Comparison of ENCODE assay signal across 18 mouse cellular contexts in the genomic region with DNA sequence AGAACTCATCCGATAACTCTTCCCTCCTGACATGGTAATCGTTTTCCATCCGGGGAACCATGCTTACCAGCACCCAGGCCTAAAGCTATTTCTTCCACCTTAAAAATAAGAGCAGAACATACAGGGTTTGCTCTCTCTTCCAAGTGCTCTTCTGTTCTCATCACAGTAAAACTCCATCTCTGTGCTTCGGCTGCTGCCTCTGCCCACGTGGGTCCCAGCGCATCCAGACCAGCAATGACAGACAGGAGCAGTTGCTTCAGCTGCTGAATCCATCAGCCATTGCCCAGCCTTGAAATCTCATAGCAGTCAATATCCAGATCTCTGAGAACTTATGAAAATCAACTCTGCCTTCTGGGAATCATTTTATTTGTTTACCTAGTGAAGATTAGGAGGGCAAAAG.
DNase-seq lines count a peak whose midpoint lies in the region; ATAC-seq lines count a peak whose summit lies in the region.
"Had no signal": no experiment of that assay in that cellular context is flagged by ENCODE, and none has a peak within 500 bp of the region (broad histone marks: within the 10 kb centered on the region; RNA-seq: fewer than 3 reads in every experiment).

No protein-coding gene starts in this region.

- no peaks in the 10 kb centered on the region for H3K36me3 ChIP-seq in forebrain, embryonic 11.5 days (ENCODE audit: control insufficient read depth, insufficient read depth, low read length)
- H3K36me3 ChIP-seq in forebrain, embryonic 15.5 days = no peaks in the 10 kb centered on the region
- H3K36me3 ChIP-seq in hindbrain, embryonic 10.5 days = no peaks in the 10 kb centered on the region
- no peaks in the 10 kb centered on the region for H3K36me3 ChIP-seq in midbrain, embryonic 10.5 days
- H3K36me3 ChIP-seq in neural tube, embryonic 12.5 days = no peaks in the 10 kb centered on the region

- H3K4me1 ChIP-seq in forebrain, embryonic 11.5 days (replicated peaks; ENCODE audit: control insufficient read depth, insufficient read depth, low read length) = no peaks in the 10 kb centered on the region
- H3K4me1 ChIP-seq in forebrain, embryonic 15.5 days = no peaks in the 10 kb centered on the region
- H3K4me1 ChIP-seq in hindbrain, embryonic 10.5 days (replicated peaks) = peaks cover 10% of the 10 kb centered on the region; the same call in 1 of the 2 replicates
- H3K4me1 ChIP-seq in midbrain, embryonic 10.5 days = peaks cover 11% of the 10 kb centered on the region
- H3K4me1 ChIP-seq in neural tube, embryonic 12.5 days = no peaks in the 10 kb centered on the region

- H3K4me3 ChIP-seq in forebrain, embryonic 11.5 days (ENCODE audit: low read depth, low read length) = no peak overlapping the region
- no peak overlapping the region for H3K4me3 ChIP-seq in forebrain, embryonic 15.5 days
- peak overlapping the region; percentile 36 for H3K4me3 ChIP-seq in hindbrain, embryonic 10.5 days
- peak overlapping the region; percentile 28; the same call in 1 of the 2 replicates for H3K4me3 ChIP-seq in midbrain, embryonic 10.5 days
- H3K4me3 ChIP-seq in neural tube, embryonic 12.5 days = no peak overlapping the region
- H3K4me3 ChIP-seq: erythroblast, embryonic 14.5 days had no signal

- peak overlapping the region; percentile 18; the same call in 1 of the 2 replicates for H3K4me2 ChIP-seq in forebrain, embryonic 11.5 days (ENCODE audit: low read depth, low read length, severe bottlenecking)
- no peak overlapping the region for H3K4me2 ChIP-seq in forebrain, embryonic 15.5 days (replicated peaks)
- peak overlapping the region; percentile 47 for H3K4me2 ChIP-seq in neural tube, embryonic 12.5 days (replicated peaks)

- WGBS in forebrain, embryonic 11.5 days = 74% methylated on average over 6 of the region's 6 CpGs
- WGBS in forebrain, embryonic 15.5 days = 80% methylated on average over 6 of the region's 6 CpGs
- WGBS in hindbrain, embryonic 10.5 days = 56% methylated on average over 6 of the region's 6 CpGs
- WGBS in midbrain, embryonic 10.5 days = 64% methylated on average over 6 of the region's 6 CpGs
- WGBS in neural tube, embryonic 12.5 days = 56% methylated on average over 6 of the region's 6 CpGs

- H3K27ac ChIP-seq in forebrain, embryonic 11.5 days (ENCODE audit: low read depth, low read length) = no peak overlapping the region
- H3K27ac ChIP-seq in forebrain, embryonic 15.5 days (replicated peaks) = no peak overlapping the region
- peak overlapping the region; percentile 64 for H3K27ac ChIP-seq in hindbrain, embryonic 10.5 days
- peak overlapping the region; percentile 59 for H3K27ac ChIP-seq in midbrain, embryonic 10.5 days (replicated peaks)
- H3K27ac ChIP-seq in neural tube, embryonic 12.5 days = no peak overlapping the region
- H3K27ac ChIP-seq: macrophage had no signal

- no peak for DNase-seq in forebrain, embryonic 11.5 days (ENCODE audit: low spot score)
- peak; percentile 13 for DNase-seq in hindbrain, embryonic 10.5 days (ENCODE audit: low spot score)
- no peak for DNase-seq in midbrain, embryonic 10.5 days (ENCODE audit: low spot score)
- no peak for DNase-seq in heart, adult 8-10 months (ENCODE audit: low spot score)
- DNase-seq in kidney, postnatal 4 days = no peak
- DNase-seq: cerebellum, adult 11 months; cerebellum, postnatal 14 days; heart, postnatal 4 days; kidney, adult 18-20 months; kidney, postnatal 36 days; lung, adult 18-20 months; right cerebral cortex, adult 18-20 months; thymus, adult 18-20 months had no signal

- no peaks in the 10 kb centered on the region for H3K9me3 ChIP-seq in forebrain, embryonic 11.5 days (ENCODE audit: control insufficient read depth, low read length)
- no peaks in the 10 kb centered on the region for H3K9me3 ChIP-seq in forebrain, embryonic 15.5 days
- H3K9me3 ChIP-seq in hindbrain, embryonic 10.5 days = no peaks in the 10 kb centered on the region
- H3K9me3 ChIP-seq in midbrain, embryonic 10.5 days (replicated peaks) = no peaks in the 10 kb centered on the region
- no peaks in the 10 kb centered on the region for H3K9me3 ChIP-seq in neural tube, embryonic 12.5 days

- ATAC-seq in forebrain, embryonic 11.5 days (replicated peaks; ENCODE audit: low FRiP score) = no peak
- ATAC-seq in forebrain, embryonic 15.5 days (replicated peaks) = no peak
- ATAC-seq in neural tube, embryonic 12.5 days (ENCODE audit: low FRiP score, low read depth) = no peak
- no peak for ATAC-seq in activated CD4-positive, CD25-positive, alpha-beta regulatory T cell, adult 4 months

- H3K9ac ChIP-seq in forebrain, embryonic 11.5 days (ENCODE audit: low read length) = no peak overlapping the region
- no peak overlapping the region for H3K9ac ChIP-seq in forebrain, embryonic 15.5 days (replicated peaks)
- no peak overlapping the region for H3K9ac ChIP-seq in neural tube, embryonic 12.5 days

- H3K27me3 ChIP-seq in forebrain, embryonic 11.5 days (ENCODE audit: control insufficient read depth, insufficient read depth, low read length) = no peaks in the 10 kb centered on the region
- no peaks in the 10 kb centered on the region for H3K27me3 ChIP-seq in forebrain, embryonic 15.5 days
- no peaks in the 10 kb centered on the region for H3K27me3 ChIP-seq in hindbrain, embryonic 10.5 days (ENCODE audit: insufficient read depth, poor library complexity, severe bottlenecking)
- no peaks in the 10 kb centered on the region for H3K27me3 ChIP-seq in midbrain, embryonic 10.5 days (ENCODE audit: low read depth, poor library complexity, severe bottlenecking)
- no peaks in the 10 kb centered on the region for H3K27me3 ChIP-seq in neural tube, embryonic 12.5 days (replicated peaks)

Comparison
In these comparisons a context has a peak if more than half of its experiments do, and no peak if none do; other contexts are left out.
1. H3K27ac ChIP-seq: peak in hindbrain, embryonic 10.5 days (single experiment) and midbrain, embryonic 10.5 days (single experiment); none in forebrain, embryonic 11.5 days (single experiment), forebrain, embryonic 15.5 days (single experiment) and neural tube, embryonic 12.5 days (single experiment).
2. H3K4me3 ChIP-seq: peak in hindbrain, embryonic 10.5 days (single experiment) and midbrain, embryonic 10.5 days (single experiment); none in forebrain, embryonic 11.5 days (single experiment), forebrain, embryonic 15.5 days (single experiment) and neural tube, embryonic 12.5 days (single experiment).